Mouse (Mus musculus) E14TG2a.4 (cell line): ENCODE results near the gene Olfr874.

Experiments
- CTCF ChIP-seq: conservative IDR thresholded peaks from 2 replicates; pipeline ENCODE4 v1.5.1; 2014; ENCODE audit warnings: low read length
- NANOG ChIP-seq: IDR thresholded peaks from 2 replicates; pipeline ENCODE4 v1.6.1; 2014; ENCODE audit warnings: borderline replicate concordance, low read length, mixed read lengths

- no peak for TF ChIP-seq CTCF
- no peak for TF ChIP-seq NANOG
Measured at GRCm38 (mm10) chr9:37752006-37752405, 7.1 kb downstream of the Olfr874 start.
